Mouse (Mus musculus): Measurements from ENCODE around the gene Dhx15.

DNA sequence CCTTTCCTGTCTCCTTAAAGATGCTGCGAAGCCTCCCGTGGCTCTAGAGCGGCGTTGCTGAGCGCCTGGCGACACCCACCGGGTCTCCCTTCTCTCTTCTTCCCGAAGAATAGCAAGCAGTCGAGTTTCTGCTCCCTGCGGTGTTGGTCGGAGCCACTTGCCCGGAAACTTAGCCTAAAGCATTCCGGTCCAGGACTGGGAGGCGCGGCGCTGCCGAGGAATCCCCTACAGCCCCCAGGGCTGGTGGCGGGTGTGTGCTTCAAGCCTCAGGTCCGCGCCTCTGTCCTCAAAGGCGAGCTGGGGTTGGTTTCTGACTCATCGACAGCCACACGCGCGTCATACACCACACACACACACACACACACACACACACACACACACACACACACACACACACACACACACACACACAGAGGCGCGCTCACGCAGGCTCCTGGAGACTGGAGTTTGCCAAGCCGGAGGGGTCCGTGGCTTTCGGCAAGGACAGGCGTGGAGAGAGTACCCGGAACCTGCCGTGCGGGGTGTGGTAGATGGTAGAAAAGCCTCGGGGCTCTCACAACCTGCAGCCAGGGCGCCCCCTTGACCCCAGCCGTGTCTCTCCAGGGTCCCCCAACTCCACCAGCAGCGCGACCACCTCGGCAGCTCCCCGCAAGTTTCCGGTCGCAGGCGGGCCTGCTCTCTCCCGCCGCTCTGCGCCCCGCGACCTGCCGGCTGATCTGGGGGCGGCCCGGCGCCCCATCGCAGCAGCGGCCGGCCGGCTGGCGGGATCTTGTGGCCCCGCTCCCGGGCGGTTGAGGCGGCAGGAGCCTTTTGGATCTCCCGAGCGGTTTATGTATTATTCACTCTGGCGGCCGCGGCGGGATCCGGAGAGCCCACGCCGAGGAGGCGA, 77.1 kb downstream of the Dhx15 start:
- no peak for TF ChIP-seq GATA1 (IDR thresholded peaks at IDR 0.05; ENCODE audit: borderline replicate concordance, low read length)
- TF ChIP-seq FLI1 (IDR thresholded peaks at IDR 0.05; ENCODE audit: low read length) = no peak
